Mouse (Mus musculus): ENCODE data around the gene Cacna1s.

Gene Cacna1s

GRCm38 (mm10) chr1:136137071-136137531, 84.6 kb downstream of the Cacna1s start:
- no peak for DNase-seq (ENCODE audit: low spot score in 2 of 2)

GRCm38 (mm10) chr1:136137575-136137974, 85.0 kb downstream of the Cacna1s start:
- no peak for DNase-seq (ENCODE audit: low spot score in 2 of 2)

GRCm38 (mm10) chr1:136138191-136138830, 85.8 kb downstream of the Cacna1s start:
- no peak for DNase-seq (ENCODE audit: low spot score in 2 of 2)

- peak; percentile 63 to 69 for DNase-seq (ENCODE audit: low spot score in 2 of 2)
Measured at GRCm38 (mm10) chr1:136139990-136140640, 87.6 kb downstream of the Cacna1s start.

GRCm38 (mm10) chr1:136141176-136141950, 88.8 kb downstream of the Cacna1s start:
- peak; percentile 40 to 53 for DNase-seq (ENCODE audit: low spot score in 2 of 2)

GRCm38 (mm10) chr1:136142336-136142735, 89.8 kb downstream of the Cacna1s start:
- no peak for DNase-seq (ENCODE audit: low spot score in 2 of 2)

GRCm38 (mm10) chr1:136143514-136143913, 91.0 kb downstream of the Cacna1s start:
- no peak for DNase-seq (ENCODE audit: low spot score in 2 of 2)

- DNase-seq (ENCODE audit: low spot score in 2 of 2): no peak
Measured at GRCm38 (mm10) chr1:136149702-136150101, 97.2 kb downstream of the Cacna1s start.

GRCm38 (mm10) chr1:136151371-136151770, 98.8 kb downstream of the Cacna1s start:
- no peak for DNase-seq (ENCODE audit: low spot score in 2 of 2)

- DNase-seq (ENCODE audit: low spot score in 2 of 2): no peak
Measured at GRCm38 (mm10) chr1:136156304-136156703, 103.8 kb downstream of the Cacna1s start.

GRCm38 (mm10) chr1:136156951-136157350, 104.4 kb downstream of the Cacna1s start:
- DNase-seq (ENCODE audit: low spot score in 2 of 2): no peak

- no peak for DNase-seq (ENCODE audit: low spot score in 2 of 2)
Measured at GRCm38 (mm10) chr1:136159830-136160229, 107.3 kb downstream of the Cacna1s start.

- DNase-seq (ENCODE audit: low spot score in 2 of 2): no peak
Measured at GRCm38 (mm10) chr1:136160297-136160696, 107.7 kb downstream of the Cacna1s start.

GRCm38 (mm10) chr1:136160930-136161329, 108.4 kb downstream of the Cacna1s start:
- DNase-seq (ENCODE audit: low spot score in 2 of 2): no peak

GRCm38 (mm10) chr1:136161333-136161921, 108.9 kb downstream of the Cacna1s start:
- DNase-seq (ENCODE audit: low spot score in 2 of 2): no peak

GRCm38 (mm10) chr1:136165436-136165835, 112.9 kb downstream of the Cacna1s start:
- DNase-seq (ENCODE audit: low spot score in 2 of 2): no peak

GRCm38 (mm10) chr1:136167657-136168056, 115.1 kb downstream of the Cacna1s start:
- DNase-seq (ENCODE audit: low spot score in 2 of 2): peak in 1 of 2 experiments; percentile 9

All from heart, adult 9 months (tissue).